Mouse (Mus musculus): Measurements from ENCODE around the gene Olfr917. TPM values are rescaled to one million over a fixed set of nuclear protein-coding genes. Genes with fewer than 3 reads are reported as not detected.

Olfr917 gene
- polyA plus RNA-seq (2012; rRNA removed) = not detected in 2 replicates

- 84% methylated on average over 1 of the region's 1 CpGs for WGBS
- H3K4me3 ChIP-seq (ENCODE audit: control insufficient read depth, insufficient read depth, low read length) = no peak within 1 kb of the TSS
- H3K36me3 ChIP-seq (ENCODE audit: control insufficient read depth, insufficient read depth, low read length) = no peaks in the 10 kb centered on the region
- DNase-seq = no peak
- no peaks in the 10 kb centered on the region for H3K27me3 ChIP-seq (ENCODE audit: control insufficient read depth, insufficient read depth, low read length)
- no peak within 1 kb of the TSS for H3K27ac ChIP-seq (ENCODE audit: control insufficient read depth, insufficient read depth, low read length)
- TF ChIP-seq CTCF (IDR thresholded peaks at IDR 0.05; ENCODE audit: borderline replicate concordance, control insufficient read depth, extremely low read depth, insufficient read depth, low read length, poor library complexity) (no peak), POLR2A (IDR thresholded peaks at IDR 0.05; ENCODE audit: control insufficient read depth, extremely low read depth, insufficient read depth, low read length, poor library complexity) (no peak)
- H3K4me1 ChIP-seq (replicated peaks; ENCODE audit: control insufficient read depth, insufficient read depth, low read length) = no peaks in the 10 kb centered on the region
Measured at GRCm38 (mm10) chr9:38665742-38666141, at the start of gene Olfr917. TSS of gene Olfr917 (minus strand) at chr9:38665842.

DNA sequence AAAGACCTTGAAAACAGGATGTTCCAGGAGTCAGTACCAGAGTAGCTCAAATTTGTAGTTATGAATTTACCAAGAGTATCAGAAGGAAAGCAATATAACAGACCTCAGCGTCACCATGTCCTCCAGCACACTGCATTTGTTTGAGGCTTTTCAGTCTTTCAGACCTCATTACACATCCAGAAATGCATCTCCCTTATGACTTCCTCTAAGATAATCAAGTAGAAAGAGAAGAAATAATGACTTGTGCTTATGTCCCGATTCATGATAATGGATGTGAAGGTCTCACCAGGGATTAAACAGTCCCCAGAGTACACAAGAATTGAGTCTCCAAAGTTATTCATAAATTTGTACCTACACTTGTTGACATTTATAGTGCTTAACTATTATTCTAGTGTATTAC lies 8.9 kb upstream of the Olfr917 start, which contains the start of gene Olfr918:
Olfr918 (minus strand) TSS at position 101 of the 400 bp plus-strand sequence.
- H3K36me3 ChIP-seq (ENCODE audit: control insufficient read depth, insufficient read depth, low read length) = no peaks in the 10 kb centered on the region
- WGBS = 91% methylated on average over 2 of the region's 2 CpGs
- TF ChIP-seq POLR2A (IDR thresholded peaks at IDR 0.05; ENCODE audit: control insufficient read depth, extremely low read depth, insufficient read depth, low read length, poor library complexity) (no peak), CTCF (IDR thresholded peaks at IDR 0.05; ENCODE audit: borderline replicate concordance, control insufficient read depth, extremely low read depth, insufficient read depth, low read length, poor library complexity) (no peak)
- no peak within 1 kb of the TSS for H3K4me3 ChIP-seq (ENCODE audit: control insufficient read depth, insufficient read depth, low read length)
- H3K27ac ChIP-seq (ENCODE audit: control insufficient read depth, insufficient read depth, low read length) = no peak within 1 kb of the TSS
- H3K4me1 ChIP-seq (replicated peaks; ENCODE audit: control insufficient read depth, insufficient read depth, low read length) = no peaks in the 10 kb centered on the region
- no peaks in the 10 kb centered on the region for H3K27me3 ChIP-seq (ENCODE audit: control insufficient read depth, insufficient read depth, low read length)
- DNase-seq = no peak

GRCm38 (mm10) chr9:38672887-38673286 lies 7.2 kb upstream of the Olfr917 start:
- no peak overlapping the region for H3K27ac ChIP-seq (ENCODE audit: control insufficient read depth, insufficient read depth, low read length)
- no peaks in the 10 kb centered on the region for H3K27me3 ChIP-seq (ENCODE audit: control insufficient read depth, insufficient read depth, low read length)
- no peaks in the 10 kb centered on the region for H3K36me3 ChIP-seq (ENCODE audit: control insufficient read depth, insufficient read depth, low read length)
- no peak overlapping the region for H3K4me3 ChIP-seq (ENCODE audit: control insufficient read depth, insufficient read depth, low read length)
- no peak for DNase-seq
- WGBS = 61% methylated on average over 2 of the region's 2 CpGs
- TF ChIP-seq POLR2A (IDR thresholded peaks at IDR 0.05; ENCODE audit: control insufficient read depth, extremely low read depth, insufficient read depth, low read length, poor library complexity) (no peak), CTCF (IDR thresholded peaks at IDR 0.05; ENCODE audit: borderline replicate concordance, control insufficient read depth, extremely low read depth, insufficient read depth, low read length, poor library complexity) (no peak)
- no peaks in the 10 kb centered on the region for H3K4me1 ChIP-seq (replicated peaks; ENCODE audit: control insufficient read depth, insufficient read depth, low read length)

DNA sequence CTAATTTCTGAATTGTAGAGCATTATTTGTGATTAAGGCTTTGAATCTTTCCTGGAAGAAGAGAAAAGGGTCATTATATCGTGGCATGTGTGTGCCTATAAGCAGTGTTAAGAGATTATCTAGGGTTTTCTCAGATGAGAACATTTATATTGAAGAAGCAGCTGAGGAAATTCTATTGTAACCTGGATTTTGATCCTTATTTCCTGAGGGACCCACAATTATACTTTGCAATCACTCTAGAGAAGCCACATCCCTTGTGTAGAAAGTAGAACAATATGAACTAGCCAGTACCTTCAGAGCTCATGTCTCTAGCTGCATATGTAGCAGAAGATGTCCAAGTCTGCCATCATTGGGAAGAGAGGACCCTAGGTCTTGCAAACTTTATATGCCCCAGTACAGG lies 5.9 kb downstream of the Olfr917 start, which contains the start of gene Olfr916:
Olfr916 (minus strand) TSS at position 101 of the 400 bp plus-strand sequence.
- Histone ChIP-seq H3K27ac (ENCODE audit: control insufficient read depth, insufficient read depth, low read length) (no peak within 1 kb of the TSS), H3K4me1 (replicated peaks; ENCODE audit: control insufficient read depth, insufficient read depth, low read length) (no peaks in the 10 kb centered on the region), H3K4me3 (ENCODE audit: control insufficient read depth, insufficient read depth, low read length) (no peak within 1 kb of the TSS), H3K36me3 (ENCODE audit: control insufficient read depth, insufficient read depth, low read length) (no peaks in the 10 kb centered on the region), H3K27me3 (ENCODE audit: control insufficient read depth, insufficient read depth, low read length) (no peaks in the 10 kb centered on the region)
- TF ChIP-seq CTCF (IDR thresholded peaks at IDR 0.05; ENCODE audit: borderline replicate concordance, control insufficient read depth, extremely low read depth, insufficient read depth, low read length, poor library complexity) = no peak
- TF ChIP-seq POLR2A (IDR thresholded peaks at IDR 0.05; ENCODE audit: control insufficient read depth, extremely low read depth, insufficient read depth, low read length, poor library complexity) = no peak
- 60% methylated on average over 1 of the region's 1 CpGs for WGBS
- no peak for DNase-seq

DNA sequence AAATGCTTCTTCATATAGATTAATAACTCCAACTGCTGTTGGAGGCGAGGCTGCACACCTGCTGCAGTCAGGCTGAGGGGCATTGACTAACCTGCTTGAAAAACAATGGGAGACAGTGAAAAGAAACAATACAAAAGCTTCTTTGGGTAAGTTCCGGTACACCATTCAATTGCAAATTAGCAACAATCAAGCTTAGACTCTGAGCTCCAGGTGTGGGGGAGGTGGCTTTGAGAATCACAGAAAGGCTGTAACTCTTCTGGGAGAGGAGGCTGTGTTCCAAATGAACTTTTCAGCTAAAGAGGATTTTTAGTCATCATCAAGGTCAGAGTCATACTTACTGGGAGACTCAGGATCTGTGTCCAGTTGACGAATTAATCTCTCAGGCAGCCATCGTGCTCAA lies 33.2 kb downstream of the Olfr917 start:
- Histone ChIP-seq H3K27me3 (ENCODE audit: control insufficient read depth, insufficient read depth, low read length) (no peaks in the 10 kb centered on the region), H3K36me3 (ENCODE audit: control insufficient read depth, insufficient read depth, low read length) (no peaks in the 10 kb centered on the region), H3K4me1 (replicated peaks; ENCODE audit: control insufficient read depth, insufficient read depth, low read length) (no peaks in the 10 kb centered on the region), H3K4me3 (ENCODE audit: control insufficient read depth, insufficient read depth, low read length) (no peak overlapping the region), H3K27ac (ENCODE audit: control insufficient read depth, insufficient read depth, low read length) (no peak overlapping the region)
- WGBS = 91% methylated on average over 4 of the region's 4 CpGs
- TF ChIP-seq POLR2A (IDR thresholded peaks at IDR 0.05; ENCODE audit: control insufficient read depth, extremely low read depth, insufficient read depth, low read length, poor library complexity) (no peak), CTCF (IDR thresholded peaks at IDR 0.05; ENCODE audit: borderline replicate concordance, control insufficient read depth, extremely low read depth, insufficient read depth, low read length, poor library complexity) (no peak)
- no peak for DNase-seq

Other genes with a start within 250 kb of the Olfr917 start
- not detected in 2 replicates for gene Olfr901, start 236.4 kb downstream of the Olfr917 start, polyA plus RNA-seq (2012; rRNA removed)
- gene Olfr902, start 218.2 kb downstream of the Olfr917 start, polyA plus RNA-seq (2012; rRNA removed) = not detected in 2 replicates
- not detected in 2 replicates for gene Olfr904, start 202.7 kb downstream of the Olfr917 start, polyA plus RNA-seq (2012; rRNA removed)
- gene Olfr905, start 194.7 kb downstream of the Olfr917 start, polyA plus RNA-seq (2012; rRNA removed) = not detected in 2 replicates
- not detected in 2 replicates for gene Olfr906, start 178.8 kb downstream of the Olfr917 start, polyA plus RNA-seq (2012; rRNA removed)
- not detected in 2 replicates for gene Olfr907, start 170.0 kb downstream of the Olfr917 start, polyA plus RNA-seq (2012; rRNA removed)
- not detected in 2 replicates for gene Olfr911-ps1, start 144.3 kb downstream of the Olfr917 start, polyA plus RNA-seq (2012; rRNA removed)
- gene Olfr910, start 128.0 kb downstream of the Olfr917 start, polyA plus RNA-seq (2012; rRNA removed) = not detected in 2 replicates
- gene Olfr912, start 85.7 kb downstream of the Olfr917 start, polyA plus RNA-seq (2012; rRNA removed) = not detected in 2 replicates
- not detected in 2 replicates for gene Olfr913, start 73.1 kb downstream of the Olfr917 start, polyA plus RNA-seq (2012; rRNA removed)
- not detected in 2 replicates for gene Olfr914, start 60.7 kb downstream of the Olfr917 start, polyA plus RNA-seq (2012; rRNA removed)
- gene Olfr916, start 6.0 kb downstream of the Olfr917 start, polyA plus RNA-seq (2012; rRNA removed) = not detected in 2 replicates
- gene Olfr918, start 8.8 kb upstream of the Olfr917 start, polyA plus RNA-seq (2012; rRNA removed) = not detected in 2 replicates
- not detected in 2 replicates for gene Olfr919, start 37.8 kb upstream of the Olfr917 start, polyA plus RNA-seq (2012; rRNA removed)
- gene Vwa5a, start 52.4 kb upstream of the Olfr917 start, polyA plus RNA-seq (2012; rRNA removed) = 12.9 and 18.8 TPM in 2 replicates
- gene Olfr920, start 86.5 kb upstream of the Olfr917 start, polyA plus RNA-seq (2012; rRNA removed) = 0.19 and 0.51 TPM in 2 replicates
- 0.08 TPM in 1 of 2 replicates, not detected in the other for gene Olfr921, start 107.2 kb upstream of the Olfr917 start, polyA plus RNA-seq (2012; rRNA removed)
- gene Olfr922, start 148.8 kb upstream of the Olfr917 start, polyA plus RNA-seq (2012; rRNA removed) = not detected in 2 replicates
- gene Olfr923, start 160.7 kb upstream of the Olfr917 start, polyA plus RNA-seq (2012; rRNA removed) = not detected in 2 replicates
- not detected in 2 replicates for gene Olfr924, start 178.6 kb upstream of the Olfr917 start, polyA plus RNA-seq (2012; rRNA removed)
- gene Olfr26, start 189.2 kb upstream of the Olfr917 start, polyA plus RNA-seq (2012; rRNA removed) = not detected in 2 replicates
- gene Olfr926, start 211.3 kb upstream of the Olfr917 start, polyA plus RNA-seq (2012; rRNA removed) = not detected in 2 replicates